Mouse (Mus musculus): ENCODE measurements at regions not wholly inside any gene's neighbourhood (a gene's known extent, or its start where the extent isn't known, plus 50 kb on each side); places are given as distances from the start of the nearest gene placed in this dataset.

GRCm38 (mm10) chr17:54065187-54065795 lies 74.8 kb upstream of the Sult1c1 start:
- DNase-seq (ENCODE audit: low spot score in 2 of 2), result peak in 1 of 2 experiments; percentile 54

GRCm38 (mm10) chr17:54061280-54061679 lies 70.8 kb upstream of the Sult1c1 start:
- peak in 1 of 2 experiments; percentile 12 for DNase-seq (ENCODE audit: low spot score in 2 of 2)
